Mouse (Mus musculus): Measurements from ENCODE around the gene Dnajc4. TPM values are rescaled to one million over a fixed set of nuclear protein-coding genes. Genes with fewer than 3 reads are reported as not detected.

Dnajc4 gene
- total and polyA plus RNA-seq, 2 experiments from 2014 or later = 13.5 to 25.6 TPM

GRCm38 (mm10) chr19:6955424-6955823 lies 36.9 kb downstream of the Dnajc4 start:
- no peak for TF ChIP-seq CTCF (IDR thresholded peaks at IDR 0.05; ENCODE audit: low read depth)
- Histone ChIP-seq H3K4me1 (ENCODE audit: insufficient read depth, low read length) (peaks cover 14% of the 10 kb centered on the region), H3K27me3 (ENCODE audit: insufficient read depth, low read length) (no peaks in the 10 kb centered on the region), H3K9ac (replicated peaks; ENCODE audit: low read length) (no peak overlapping the region), H3K9me3 (ENCODE audit: low read length) (no peaks in the 10 kb centered on the region), H3K27ac (no peak overlapping the region), H3K4me3 (ENCODE audit: low read length) (no peak overlapping the region), H3K36me3 (ENCODE audit: insufficient read depth, low read length) (0 out of 2 replicates have a peak, but pooled peaks cover 4% of the 10 kb centered on the region), H3K4me2 (ENCODE audit: low read depth, low read length) (no peak overlapping the region)
- WGBS = 81% methylated on average over 7 of the region's 7 CpGs
- ATAC-seq = no peak
- DNase-seq (ENCODE audit: low spot score) = no peak

GRCm38 (mm10) chr19:6954046-6954445 lies 38.3 kb downstream of the Dnajc4 start:
- H3K27ac ChIP-seq = no peak overlapping the region
- 53% methylated on average over 9 of the region's 9 CpGs for WGBS
- no peaks in the 10 kb centered on the region for H3K9me3 ChIP-seq (ENCODE audit: low read length)
- DNase-seq (ENCODE audit: low spot score) = no peak
- H3K9ac ChIP-seq (replicated peaks; ENCODE audit: low read length) = no peak overlapping the region
- H3K36me3 ChIP-seq (ENCODE audit: insufficient read depth, low read length) = 0 out of 2 replicates have a peak, but pooled peaks cover 4% of the 10 kb centered on the region
- no peak overlapping the region for H3K4me2 ChIP-seq (ENCODE audit: low read depth, low read length)
- H3K27me3 ChIP-seq (ENCODE audit: insufficient read depth, low read length) = no peaks in the 10 kb centered on the region
- no peak overlapping the region for H3K4me3 ChIP-seq (ENCODE audit: low read length)
- H3K4me1 ChIP-seq (ENCODE audit: insufficient read depth, low read length) = peaks cover 14% of the 10 kb centered on the region
- peak; percentile 42 for TF ChIP-seq CTCF (IDR thresholded peaks at IDR 0.05; ENCODE audit: low read depth)
- no peak for ATAC-seq

- no peak for TF ChIP-seq CTCF (IDR thresholded peaks at IDR 0.05; ENCODE audit: low read depth)
- 15% methylated on average over 3 of the region's 3 CpGs for WGBS
- Histone ChIP-seq H3K9me3 (ENCODE audit: low read length) (no peaks in the 10 kb centered on the region), H3K4me3 (ENCODE audit: low read length) (peak overlapping the region; percentile 61; the same call in 1 of the 2 replicates), H3K27me3 (ENCODE audit: insufficient read depth, low read length) (no peaks in the 10 kb centered on the region), H3K4me2 (ENCODE audit: low read depth, low read length) (peak overlapping the region; percentile 99), H3K4me1 (ENCODE audit: insufficient read depth, low read length) (peaks cover 14% of the 10 kb centered on the region), H3K27ac (peak overlapping the region; percentile 91; the same call in 1 of the 2 replicates), H3K36me3 (ENCODE audit: insufficient read depth, low read length) (0 out of 2 replicates have a peak, but pooled peaks cover 4% of the 10 kb centered on the region), H3K9ac (replicated peaks; ENCODE audit: low read length) (peak overlapping the region; percentile 59; the same call in 1 of the 2 replicates)
- no peak for ATAC-seq
- no peak for DNase-seq (ENCODE audit: low spot score)
These were observed 39.7 kb downstream of the Dnajc4 start for GRCm38 (mm10) chr19:6952712-6953037.

- peak; percentile 73 for DNase-seq (ENCODE audit: low spot score)
- no peak for TF ChIP-seq CTCF (IDR thresholded peaks at IDR 0.05; ENCODE audit: low read depth)
- Histone ChIP-seq H3K9me3 (ENCODE audit: low read length) (no peaks in the 10 kb centered on the region), H3K27me3 (ENCODE audit: insufficient read depth, low read length) (no peaks in the 10 kb centered on the region), H3K27ac (peak overlapping the region; percentile 91), H3K4me2 (ENCODE audit: low read depth, low read length) (peak overlapping the region; percentile 99), H3K4me3 (ENCODE audit: low read length) (peak overlapping the region; percentile 61), H3K4me1 (ENCODE audit: insufficient read depth, low read length) (peaks cover 14% of the 10 kb centered on the region), H3K36me3 (ENCODE audit: insufficient read depth, low read length) (0 out of 2 replicates have a peak, but pooled peaks cover 4% of the 10 kb centered on the region), H3K9ac (replicated peaks; ENCODE audit: low read length) (peak overlapping the region; percentile 59)
- 2% methylated on average over 31 of the region's 31 CpGs for WGBS
- peak; percentile 48 for ATAC-seq
These were observed 40.2 kb downstream of the Dnajc4 start for GRCm38 (mm10) chr19:6951994-6952711.

GRCm38 (mm10) chr19:6951381-6951968 lies 40.9 kb downstream of the Dnajc4 start:
- peaks cover 14% of the 10 kb centered on the region for H3K4me1 ChIP-seq (ENCODE audit: insufficient read depth, low read length)
- DNase-seq (ENCODE audit: low spot score) = peak; percentile 95
- peak overlapping the region; percentile 91 for H3K27ac ChIP-seq
- H3K36me3 ChIP-seq (ENCODE audit: insufficient read depth, low read length) = 0 out of 2 replicates have a peak, but pooled peaks cover 4% of the 10 kb centered on the region
- WGBS = 0% methylated on average over 35 of the region's 35 CpGs
- no peaks in the 10 kb centered on the region for H3K27me3 ChIP-seq (ENCODE audit: insufficient read depth, low read length)
- H3K9ac ChIP-seq (replicated peaks; ENCODE audit: low read length) = peak overlapping the region; percentile 59
- TF ChIP-seq CTCF (IDR thresholded peaks at IDR 0.05; ENCODE audit: low read depth) = no peak
- H3K4me2 ChIP-seq (ENCODE audit: low read depth, low read length) = peak overlapping the region; percentile 99
- H3K9me3 ChIP-seq (ENCODE audit: low read length) = no peaks in the 10 kb centered on the region
- peak overlapping the region; percentile 61 for H3K4me3 ChIP-seq (ENCODE audit: low read length)
- peak; percentile 88 for ATAC-seq

- WGBS = under 1% methylated on average over 28 of the region's 28 CpGs
- 0 out of 2 replicates have a peak, but pooled peaks cover 1% of the 10 kb centered on the region for H3K36me3 ChIP-seq (ENCODE audit: insufficient read depth, low read length)
- TF ChIP-seq CTCF (IDR thresholded peaks at IDR 0.05; ENCODE audit: low read depth) = no peak
- H3K27ac ChIP-seq = peak overlapping the region; percentile 91
- H3K4me2 ChIP-seq (ENCODE audit: low read depth, low read length) = peak overlapping the region; percentile 99
- ATAC-seq = peak; percentile 25
- peak; percentile 75 for DNase-seq (ENCODE audit: low spot score)
- no peaks in the 10 kb centered on the region for H3K27me3 ChIP-seq (ENCODE audit: insufficient read depth, low read length)
- H3K9ac ChIP-seq (replicated peaks; ENCODE audit: low read length) = peak overlapping the region; percentile 59
- peaks cover 14% of the 10 kb centered on the region for H3K4me1 ChIP-seq (ENCODE audit: insufficient read depth, low read length)
- no peaks in the 10 kb centered on the region for H3K9me3 ChIP-seq (ENCODE audit: low read length)
- peak overlapping the region; percentile 61 for H3K4me3 ChIP-seq (ENCODE audit: low read length)
These were observed 41.7 kb downstream of the Dnajc4 start for GRCm38 (mm10) chr19:6950613-6951153.

Data from hindbrain, postnatal 0 days (tissue).